Mouse (Mus musculus) embryonic facial prominence, embryonic 12.5 days (tissue): ENCODE measurements around the gene Akr1c18. TPM values are rescaled to one million over a fixed set of nuclear protein-coding genes. Genes with fewer than 3 reads are reported as not detected.
"Not testable (repeated sequence)": the region's sequence is repeated elsewhere in the genome, so short reads cannot be mapped to it uniquely, and the experiment has no call there.

Experiments
- ATAC-seq: fragments of 200-750 bp; cut with Nextera tagmentation; 2 replicates; pipeline ENCODE4 v1.8.0; 2017; ENCODE audit not compliant: insufficient number of reproducible peaks, insufficient read depth, low FRiP score, low TSS enrichment
- H3K27ac ChIP-seq: fragments of 300-500 bp; sonication (generic); 2 replicates; pipeline ENCODE4 v1.5.1; 2016; ENCODE audit warnings: mild to moderate bottlenecking
- H3K27me3 ChIP-seq: fragments of 300-500 bp; sonication (generic); 2 replicates; pipeline ENCODE4 v1.6.1; 2016; ENCODE audit warnings: mild to moderate bottlenecking, moderate library complexity
- H3K36me3 ChIP-seq: fragments of 300-500 bp; sonication (generic); 2 replicates; pipeline ENCODE4 v1.6.1; 2016; ENCODE audit warnings: mild to moderate bottlenecking
- H3K4me1 ChIP-seq: fragments of 300-500 bp; sonication (generic); 2 replicates; pipeline ENCODE4 v1.6.1; 2016
- H3K4me2 ChIP-seq: fragments of 300-500 bp; sonication (generic); replicated peaks from 2 replicates; pipeline ENCODE4 v1.6.1; 2016; ENCODE audit warnings: mild to moderate bottlenecking, moderate library complexity
- H3K4me3 ChIP-seq: fragments of 300-500 bp; sonication (generic); 2 replicates; pipeline ENCODE4 v1.5.1; 2016; ENCODE audit warnings: mild to moderate bottlenecking
- H3K9ac ChIP-seq: fragments of 300-500 bp; sonication (generic); 2 replicates; pipeline ENCODE4 v1.6.1; 2016; ENCODE audit warnings: mild to moderate bottlenecking, moderate library complexity
- H3K9me3 ChIP-seq: fragments of 300-500 bp; sonication (generic); 2 replicates; pipeline ENCODE4 v1.6.1; 2016; ENCODE audit warnings: mild to moderate bottlenecking, moderate library complexity
- WGBS: fragments of 180-500 bp; shearing (Covaris S2); methylation state at CpG from one replicate; pipeline ENCODE4 v1.1.7; 2016; 5-methylcytosine and 5-hydroxymethylcytosine counted together
- polyA plus RNA-seq: library from polyadenylated mRNA; unstranded; fragments of >200 nt; fragmentation: Nextera tagmentation; extraction: Ambion mirVana; gene quantifications from 2 replicates; pipeline ENCODE4 v1.2.1, GENCODE M21; 2016

Akr1c18 gene
- polyA plus RNA-seq, 1 experiment from 2014 or later, result not detected

DNA sequence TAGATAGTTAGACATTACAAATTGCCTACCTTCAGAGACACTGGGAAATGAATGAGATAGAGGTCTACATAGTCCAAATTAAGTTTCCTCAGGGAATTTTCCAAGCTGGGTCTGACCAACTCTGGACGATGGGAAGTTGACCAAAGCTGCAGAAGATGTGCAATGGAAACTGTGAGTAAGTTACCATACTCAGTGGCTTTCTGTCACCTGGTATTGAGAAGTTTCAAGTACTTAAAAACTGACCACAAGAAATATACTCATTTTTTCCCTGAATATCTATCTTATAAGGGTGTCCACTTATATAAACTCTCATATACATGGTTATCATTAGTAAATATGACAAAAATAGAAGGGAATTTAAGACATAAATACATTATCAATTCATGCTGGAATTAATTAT lies 6.2 kb downstream of the Akr1c18 start:
- no peaks in the 10 kb centered on the region for H3K9me3 ChIP-seq
- H3K9ac ChIP-seq, result no peak overlapping the region
- 81% methylated on average over 1 of the region's 1 CpGs for WGBS
- H3K27me3 ChIP-seq, result no peaks in the 10 kb centered on the region
- no peaks in the 10 kb centered on the region for H3K36me3 ChIP-seq
- H3K4me3 ChIP-seq, result no peak overlapping the region
- no peaks in the 10 kb centered on the region for H3K4me1 ChIP-seq
- no peak overlapping the region for H3K4me2 ChIP-seq
- no peak overlapping the region for H3K27ac ChIP-seq
- ATAC-seq, result no peak

DNA sequence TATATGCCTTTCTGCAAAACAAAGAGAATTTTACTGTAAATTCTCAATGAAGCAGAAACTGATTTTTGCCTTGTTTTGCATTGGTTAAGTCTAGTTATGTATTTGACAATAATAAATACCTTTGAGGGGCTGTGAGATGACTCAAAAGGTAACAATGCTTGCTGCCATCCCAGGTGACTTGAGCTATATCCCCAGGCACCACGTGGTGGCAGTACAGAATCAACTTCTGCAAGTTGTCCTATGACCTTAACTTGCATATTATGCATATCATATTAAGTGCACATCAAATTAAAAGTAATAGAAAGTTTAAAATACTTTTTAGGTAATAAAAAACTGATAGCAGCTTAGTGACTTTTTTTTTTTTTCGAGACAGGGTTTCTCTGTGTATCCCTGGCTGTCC lies 17.4 kb downstream of the Akr1c18 start:
- no peaks in the 10 kb centered on the region for H3K36me3 ChIP-seq
- no peak overlapping the region for H3K27ac ChIP-seq
- H3K9ac ChIP-seq, result no peak overlapping the region
- no peaks in the 10 kb centered on the region for H3K27me3 ChIP-seq
- no peak for ATAC-seq
- no peak overlapping the region for H3K4me3 ChIP-seq
- H3K4me1 ChIP-seq, result no peaks in the 10 kb centered on the region
- no peak overlapping the region for H3K4me2 ChIP-seq
- WGBS, result 35% methylated on average over 2 of the region's 2 CpGs
- H3K9me3 ChIP-seq, result no peaks in the 10 kb centered on the region

DNA sequence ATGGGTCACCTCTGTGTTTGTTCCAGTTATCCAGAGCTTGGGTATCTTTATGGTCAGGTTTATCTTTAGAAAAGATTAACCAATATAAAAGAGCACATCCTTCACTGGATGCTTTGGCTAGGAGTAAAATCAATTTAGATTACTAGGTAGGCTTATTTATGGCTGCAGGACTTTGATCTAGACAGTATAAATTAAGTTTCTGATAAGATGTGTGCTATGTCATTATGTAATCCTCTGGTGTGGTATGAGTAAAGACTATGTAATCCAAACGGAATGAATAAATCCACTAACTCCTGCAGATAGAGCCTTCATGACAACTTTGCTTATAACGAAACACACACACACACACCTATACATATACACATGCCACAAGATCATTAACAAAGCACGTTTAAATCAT lies 18.7 kb downstream of the Akr1c18 start:
- Histone ChIP-seq H3K9ac (no peak overlapping the region), H3K27me3 (no peaks in the 10 kb centered on the region), H3K4me3 (no peak overlapping the region), H3K27ac (no peak overlapping the region), H3K9me3 (no peaks in the 10 kb centered on the region), H3K4me2 (no peak overlapping the region), H3K4me1 (no peaks in the 10 kb centered on the region), H3K36me3 (no peaks in the 10 kb centered on the region)
- ATAC-seq, result no peak
- 73% methylated on average over 3 of the region's 3 CpGs for WGBS

DNA sequence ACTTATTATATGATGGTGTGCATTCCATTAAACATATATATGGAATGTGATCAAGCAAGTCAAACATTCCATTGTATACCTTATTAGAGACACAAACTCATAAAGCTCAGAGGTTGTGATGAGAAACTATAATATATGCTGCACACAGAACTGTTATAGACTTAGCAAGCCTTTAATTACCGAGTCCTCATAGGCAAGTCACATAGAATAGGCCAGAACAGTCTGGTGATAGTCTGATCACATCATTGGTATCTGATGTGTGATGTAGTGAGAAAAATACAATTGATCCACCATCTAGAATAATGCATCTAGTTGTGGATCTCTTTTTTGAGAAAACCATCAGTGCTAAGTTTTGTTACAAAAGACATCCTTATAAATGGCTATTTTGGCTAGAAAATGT lies 19.1 kb downstream of the Akr1c18 start:
- H3K4me2 ChIP-seq, result no peak overlapping the region
- H3K9ac ChIP-seq, result no peak overlapping the region
- no peaks in the 10 kb centered on the region for H3K9me3 ChIP-seq
- no peak overlapping the region for H3K4me3 ChIP-seq
- H3K27me3 ChIP-seq, result no peaks in the 10 kb centered on the region
- no peaks in the 10 kb centered on the region for H3K4me1 ChIP-seq
- 75% methylated on average over 1 of the region's 1 CpGs for WGBS
- ATAC-seq, result no peak
- no peak overlapping the region for H3K27ac ChIP-seq
- H3K36me3 ChIP-seq, result no peaks in the 10 kb centered on the region

DNA sequence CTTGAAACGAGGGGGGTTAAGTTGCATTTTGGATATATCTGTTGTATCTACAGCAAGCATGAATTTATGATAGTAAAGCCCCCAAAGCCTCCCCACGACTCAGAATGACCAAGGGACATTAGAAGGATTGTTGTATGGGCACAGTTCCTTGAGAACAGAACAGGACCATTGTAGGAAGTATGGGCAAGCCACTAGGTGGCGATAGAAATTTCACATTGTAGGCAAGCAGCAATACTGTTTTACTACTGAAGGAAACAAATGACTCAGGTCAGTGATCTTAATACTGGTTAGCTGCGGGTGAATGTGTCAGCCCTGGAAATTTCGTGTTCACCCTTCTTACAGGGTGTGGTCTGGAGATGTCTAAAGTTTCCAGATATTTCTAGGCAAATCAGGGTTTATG lies 21.4 kb downstream of the Akr1c18 start:
- Histone ChIP-seq H3K36me3 (no peaks in the 10 kb centered on the region), H3K4me1 (no peaks in the 10 kb centered on the region), H3K27ac (no peak overlapping the region), H3K27me3 (no peaks in the 10 kb centered on the region), H3K4me2 (no peak overlapping the region), H3K4me3 (no peak overlapping the region), H3K9me3 (no peaks in the 10 kb centered on the region), H3K9ac (no peak overlapping the region)
- 42% methylated on average over 5 of the region's 5 CpGs for WGBS
- ATAC-seq, result no peak

DNA sequence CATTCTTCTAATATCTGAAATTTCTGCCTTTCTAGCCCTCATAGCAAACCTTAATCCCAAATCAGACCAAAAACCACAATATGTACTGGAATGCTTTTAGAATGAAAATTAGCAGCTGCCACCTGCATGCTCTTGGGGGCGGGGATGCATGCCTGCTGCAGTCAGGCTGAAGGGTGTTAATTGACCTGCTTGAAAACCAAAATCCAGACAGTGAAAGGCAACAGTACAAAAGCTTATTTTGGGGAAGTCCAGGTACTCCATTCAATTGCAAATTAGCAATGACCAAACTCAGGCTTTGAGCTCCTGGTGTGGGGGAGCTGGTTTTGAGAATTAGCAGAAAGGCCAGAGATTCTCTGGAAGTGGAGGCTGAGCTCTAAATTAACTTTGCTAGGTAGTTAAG lies 24.6 kb downstream of the Akr1c18 start:
- H3K9ac ChIP-seq, H3K4me3 ChIP-seq, H3K27ac ChIP-seq, ATAC-seq, H3K9me3 ChIP-seq, H3K4me2 ChIP-seq, H3K4me1 ChIP-seq, H3K36me3 ChIP-seq, H3K27me3 ChIP-seq: not testable (repeated sequence)
- 84% methylated on average over 1 of the region's 1 CpGs for WGBS

DNA sequence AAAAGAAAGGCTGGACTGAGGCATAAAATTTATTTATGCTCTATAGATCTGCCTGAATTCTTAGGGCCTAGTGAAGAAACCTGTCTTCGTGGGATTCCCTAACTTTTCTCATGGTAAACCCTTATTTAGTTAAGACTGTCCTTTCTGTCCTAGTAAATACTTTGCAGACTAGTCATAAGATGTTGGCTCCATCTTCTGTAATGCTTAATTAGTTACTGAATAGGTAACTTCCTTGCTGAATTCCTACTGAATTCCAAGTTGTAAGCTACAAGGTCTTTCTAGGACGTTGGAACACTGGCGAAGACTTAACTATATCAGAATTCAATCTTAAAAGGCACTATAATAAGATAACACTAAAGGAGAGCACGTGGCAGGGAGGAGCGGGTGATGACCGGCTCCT lies 26.0 kb downstream of the Akr1c18 start:
- 95% methylated on average over 6 of the region's 6 CpGs for WGBS
- H3K4me3 ChIP-seq, ATAC-seq, H3K9ac ChIP-seq, H3K4me2 ChIP-seq, H3K27me3 ChIP-seq, H3K9me3 ChIP-seq, H3K27ac ChIP-seq, H3K36me3 ChIP-seq, H3K4me1 ChIP-seq: not testable (repeated sequence)

DNA sequence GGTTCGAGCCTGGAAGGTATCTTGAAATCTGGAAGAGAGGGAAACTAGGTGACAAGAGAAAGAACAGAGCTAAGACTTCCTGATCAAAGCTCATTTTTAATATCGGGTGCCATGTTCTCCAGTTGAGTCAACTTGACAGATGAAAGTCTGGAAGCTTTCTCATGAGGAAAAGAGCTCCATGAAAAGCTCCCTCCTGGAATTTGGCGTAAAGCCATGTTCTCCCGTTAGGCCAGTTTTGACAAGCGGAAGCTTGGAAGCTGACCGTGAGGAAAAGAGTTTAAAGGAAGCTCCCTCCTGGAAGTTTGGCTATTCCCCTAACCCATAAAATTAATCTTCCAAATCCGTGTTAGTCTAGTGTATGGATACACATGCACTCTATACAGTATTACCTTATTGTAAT lies 27.3 kb downstream of the Akr1c18 start:
- Histone ChIP-seq H3K4me2 (no peak overlapping the region), H3K9me3 (no peaks in the 10 kb centered on the region), H3K27me3 (no peaks in the 10 kb centered on the region), H3K36me3 (no peaks in the 10 kb centered on the region), H3K27ac (no peak overlapping the region), H3K4me1 (no peaks in the 10 kb centered on the region), H3K9ac (no peak overlapping the region), H3K4me3 (no peak overlapping the region)
- 85% methylated on average over 7 of the region's 7 CpGs for whole genome bisulfite sequencing
- no peak for ATAC-seq

DNA sequence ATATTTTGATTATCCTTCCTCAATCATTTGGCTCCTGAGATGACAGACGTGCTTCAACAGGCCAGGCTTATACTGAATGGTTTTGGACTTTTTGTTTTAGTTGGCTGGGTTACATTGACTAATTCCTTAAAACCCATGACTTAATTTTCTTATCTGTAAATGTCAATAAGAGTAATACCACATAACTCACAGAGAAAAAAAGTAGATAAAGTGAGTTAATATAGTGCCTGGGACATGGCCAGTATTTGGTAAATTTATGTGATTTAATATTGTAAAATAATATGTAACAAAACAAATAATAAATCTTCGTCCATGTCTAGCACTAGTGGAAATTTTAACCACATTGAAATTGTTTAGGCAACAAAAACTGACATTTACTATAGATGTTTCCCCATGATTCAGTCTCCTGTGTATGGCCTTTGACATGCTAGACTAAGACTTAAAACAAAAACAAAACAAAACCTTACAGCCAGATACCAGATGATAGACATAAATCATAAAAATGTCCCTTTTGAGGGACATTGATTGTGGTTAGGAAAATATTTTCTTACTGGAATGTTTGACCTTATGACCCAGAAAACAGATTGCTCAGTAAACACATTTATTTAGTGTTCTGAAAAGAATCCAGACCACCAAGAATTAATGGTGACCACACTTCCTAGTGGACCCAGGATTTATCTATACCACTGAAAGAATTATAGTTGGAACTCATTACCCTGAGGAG lies 31.1 kb downstream of the Akr1c18 start:
- no peak for ATAC-seq
- WGBS, result 69% methylated on average over 2 of the region's 2 CpGs
- Histone ChIP-seq H3K27ac (no peak overlapping the region), H3K4me2 (no peak overlapping the region), H3K4me1 (no peaks in the 10 kb centered on the region), H3K4me3 (no peak overlapping the region), H3K9me3 (no peaks in the 10 kb centered on the region), H3K36me3 (no peaks in the 10 kb centered on the region), H3K27me3 (no peaks in the 10 kb centered on the region), H3K9ac (no peak overlapping the region)

DNA sequence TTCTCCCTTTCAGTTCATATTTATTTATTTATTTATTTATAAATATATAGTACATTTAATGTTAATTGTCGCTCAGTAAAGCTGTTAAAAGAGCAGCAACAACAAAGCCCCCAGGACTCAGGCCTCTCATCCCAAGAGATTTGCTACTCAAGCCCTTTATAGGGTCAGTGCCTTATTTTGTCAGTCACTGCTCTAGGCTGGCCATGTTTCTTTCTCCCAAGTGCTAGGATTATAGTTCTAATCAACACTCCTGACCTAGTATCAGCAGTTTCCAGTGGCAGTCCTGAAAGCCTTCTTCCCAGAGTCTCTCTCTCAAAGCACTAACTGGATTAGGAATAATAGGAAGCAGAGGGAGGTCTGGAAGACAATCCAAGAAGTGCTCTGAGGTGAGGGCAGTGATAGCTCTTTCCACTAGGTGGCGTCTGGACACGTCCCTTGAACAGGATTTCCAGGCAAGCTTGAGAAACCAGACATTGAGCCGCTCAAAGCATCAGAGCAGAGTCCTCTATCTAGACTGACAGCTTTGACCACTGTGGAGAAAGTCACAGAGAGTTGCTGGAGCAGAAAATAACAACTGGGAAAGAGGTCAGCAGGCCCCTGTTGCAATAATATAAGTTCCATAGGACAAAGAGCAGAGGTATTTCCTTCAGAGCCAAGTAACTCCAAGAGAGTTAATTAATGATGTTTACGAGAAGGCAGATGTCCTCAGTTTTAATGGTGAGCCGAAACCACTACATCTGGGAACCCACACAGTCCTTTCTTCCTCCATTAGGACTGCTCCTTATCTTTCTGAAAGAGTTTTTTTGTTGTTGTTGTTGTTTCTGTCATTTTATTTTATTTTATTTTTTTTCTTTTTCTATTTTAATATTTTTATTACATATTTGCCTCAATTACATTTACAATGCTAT lies 39.9 kb downstream of the Akr1c18 start:
- Histone ChIP-seq H3K9ac (no peak overlapping the region), H3K4me1 (no peaks in the 10 kb centered on the region), H3K27me3 (no peaks in the 10 kb centered on the region), H3K27ac (no peak overlapping the region), H3K4me2 (no peak overlapping the region), H3K4me3 (no peak overlapping the region), H3K36me3 (no peaks in the 10 kb centered on the region), H3K9me3 (no peaks in the 10 kb centered on the region)
- ATAC-seq, result peak; percentile 64
- 35% methylated on average over 6 of the region's 6 CpGs for WGBS

DNA sequence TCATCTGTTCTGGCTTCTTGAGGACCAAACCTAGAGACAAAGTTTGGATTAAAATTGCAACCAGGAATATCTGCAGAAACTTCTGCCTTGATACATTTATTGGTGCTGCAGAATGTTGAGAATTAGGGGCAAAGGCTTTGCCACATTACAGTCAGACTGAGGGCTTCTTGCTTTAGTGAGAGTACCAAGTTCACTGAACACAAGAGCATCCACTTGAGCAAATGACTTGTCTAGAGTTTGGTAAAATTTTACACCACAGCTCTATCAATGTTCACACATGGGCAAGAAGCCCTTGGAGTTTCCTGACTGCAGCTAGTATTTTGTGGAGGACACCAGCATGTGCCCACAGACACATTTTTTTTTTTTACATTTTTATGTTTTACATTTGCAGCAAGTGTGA lies 47.7 kb downstream of the Akr1c18 start:
- H3K4me3 ChIP-seq, result no peak overlapping the region
- H3K9me3 ChIP-seq, result no peaks in the 10 kb centered on the region
- ATAC-seq, result no peak
- H3K4me1 ChIP-seq, result no peaks in the 10 kb centered on the region
- H3K4me2 ChIP-seq, result no peak overlapping the region
- no peak overlapping the region for H3K9ac ChIP-seq
- no peak overlapping the region for H3K27ac ChIP-seq
- no peaks in the 10 kb centered on the region for H3K36me3 ChIP-seq
- H3K27me3 ChIP-seq, result no peaks in the 10 kb centered on the region

DNA sequence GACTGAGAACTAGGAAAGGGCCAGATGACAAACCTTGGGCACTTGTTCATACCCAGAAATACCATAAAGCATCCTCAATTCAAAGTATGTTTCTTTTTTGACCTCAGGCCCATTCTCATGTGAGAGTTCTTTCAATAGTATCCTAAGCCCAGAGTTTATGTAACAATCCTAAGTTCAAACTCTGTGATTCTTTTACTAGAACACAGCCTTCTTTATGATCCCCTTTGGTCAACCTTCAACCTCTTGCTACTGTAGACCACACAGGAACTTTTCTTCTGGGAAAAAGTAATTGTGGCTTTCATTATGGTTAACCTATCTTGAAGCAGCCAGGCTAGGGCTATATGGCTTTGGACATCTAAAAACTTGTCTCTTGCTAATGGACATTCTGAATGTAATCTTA lies 48.8 kb downstream of the Akr1c18 start:
- ATAC-seq, result no peak
- no peaks in the 10 kb centered on the region for H3K4me1 ChIP-seq
- H3K27ac ChIP-seq, result no peak overlapping the region
- no peak overlapping the region for H3K4me2 ChIP-seq
- H3K36me3 ChIP-seq, result no peaks in the 10 kb centered on the region
- H3K9ac ChIP-seq, result no peak overlapping the region
- H3K27me3 ChIP-seq, result no peaks in the 10 kb centered on the region
- no peak overlapping the region for H3K4me3 ChIP-seq
- H3K9me3 ChIP-seq, result no peaks in the 10 kb centered on the region
